Mouse (Mus musculus) ovary, postnatal 14 days (tissue): ENCODE measurements at regions not wholly inside any gene's neighbourhood (a gene's known extent, or its start where the extent isn't known, plus 50 kb on each side); places are given as distances from the start of the nearest gene placed in this dataset.
"Not testable (repeated sequence)": the region's sequence is repeated elsewhere in the genome, so short reads cannot be mapped to it uniquely, and the experiment has no call there.

Source experiments
- DNase-seq: peaks from one replicate; pipeline ENCODE4 v3.0.0; 2022; ENCODE audit warnings: low spot score

- DNase-seq = not testable (repeated sequence)
These were observed 150.3 kb upstream of the Trpc7 start for GRCm38 (mm10) chr13:57046130-57046529.

- no peak for DNase-seq
These were observed 148.7 kb upstream of the Trpc7 start for GRCm38 (mm10) chr13:57044455-57044854.

- no peak for DNase-seq
These were observed 147.7 kb upstream of the Trpc7 start for GRCm38 (mm10) chr13:57043316-57043974.

- DNase-seq = no peak
These were observed 146.7 kb upstream of the Trpc7 start for GRCm38 (mm10) chr13:57042514-57042913.

GRCm38 (mm10) chr13:57032871-57033270 lies 137.1 kb upstream of the Trpc7 start:
- DNase-seq = no peak

- no peak for DNase-seq
These were observed 122.0 kb upstream of the Trpc7 start for GRCm38 (mm10) chr13:57017553-57018341.

- DNase-seq = no peak
These were observed 120.9 kb upstream of the Trpc7 start for GRCm38 (mm10) chr13:57016465-57017272.

GRCm38 (mm10) chr13:57007236-57007635 lies 111.4 kb upstream of the Trpc7 start:
- not testable (repeated sequence) for DNase-seq

GRCm38 (mm10) chr13:57003565-57004132 lies 107.9 kb upstream of the Trpc7 start:
- no peak for DNase-seq

GRCm38 (mm10) chr13:56992022-56992421 lies 96.2 kb upstream of the Trpc7 start:
- no peak for DNase-seq

- DNase-seq = no peak
These were observed 78.3 kb upstream of the Trpc7 start for GRCm38 (mm10) chr13:56974063-56974462.

GRCm38 (mm10) chr13:56955358-56955757 lies 59.6 kb upstream of the Trpc7 start:
- DNase-seq = no peak

GRCm38 (mm10) chr13:56948086-56948485 lies 52.3 kb upstream of the Trpc7 start:
- no peak for DNase-seq

GRCm38 (mm10) chr13:56947266-56947665 lies 51.5 kb upstream of the Trpc7 start:
- no peak for DNase-seq
